8 mouse cellular contexts compared by ENCODE assay signal in the genomic region with DNA sequence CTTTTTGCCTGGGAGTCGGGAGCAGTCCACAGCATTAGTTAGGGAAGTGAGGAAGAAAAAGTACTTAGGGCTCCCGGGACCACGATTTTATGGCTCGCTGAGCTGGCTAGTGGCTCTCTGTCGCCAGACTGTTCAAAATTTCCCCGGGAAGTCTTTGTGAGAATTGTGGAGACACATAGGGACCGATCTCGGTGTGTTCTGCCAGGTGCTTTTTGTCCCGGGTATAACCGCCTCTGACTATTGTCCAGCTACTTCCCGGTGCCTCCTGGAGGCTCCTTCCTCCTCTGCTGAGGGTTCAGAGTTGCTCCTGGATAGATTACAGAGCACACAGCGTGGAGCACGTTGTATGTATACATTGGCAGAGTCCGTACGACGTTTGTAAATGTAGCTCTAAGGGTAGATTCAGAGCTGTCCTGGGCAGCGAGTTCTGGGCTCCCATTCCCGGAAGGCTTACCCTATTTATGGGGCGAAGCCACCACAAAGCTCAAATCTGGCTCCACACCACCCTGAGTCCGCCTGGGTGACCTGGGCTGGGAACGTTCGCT. TPM values are rescaled to one million over a fixed set of nuclear protein-coding genes. Genes with fewer than 3 reads are reported as not detected.
DNase-seq lines count a peak whose midpoint lies in the region; ATAC-seq and TF ChIP-seq lines count a peak whose summit lies in the region.

No protein-coding gene starts in this region.

- H3K4me2 ChIP-seq in hindbrain, embryonic 16.5 days (ENCODE audit: low read length): peak overlapping the region; percentile 84
- peak overlapping the region; percentile 75 for H3K4me2 ChIP-seq in liver, embryonic 11.5 days

- H3K4me3 ChIP-seq in cerebellum, adult 2 months (replicated peaks; ENCODE audit: insufficient read depth, low read depth, low read length): peak overlapping the region; percentile 75
- H3K4me3 ChIP-seq in hindbrain, embryonic 16.5 days (ENCODE audit: low read length): peak overlapping the region; percentile 81
- H3K4me3 ChIP-seq in liver, embryonic 11.5 days (ENCODE audit: low read depth, low read length): peak overlapping the region; percentile 63

- ATAC-seq in hindbrain, embryonic 16.5 days: no peak
- ATAC-seq in liver, embryonic 11.5 days (replicated peaks; ENCODE audit: low FRiP score): no peak

- no peak for TF ChIP-seq POLR2A in cerebellum, adult 2 months (IDR thresholded peaks at IDR 0.05; ENCODE audit: borderline replicate concordance, insufficient read depth, low read length)

- no peak overlapping the region for H3K27ac ChIP-seq in cerebellum, adult 2 months (ENCODE audit: insufficient read depth, low read length)
- H3K27ac ChIP-seq in hindbrain, embryonic 16.5 days (ENCODE audit: low read depth, low read length): peak overlapping the region; percentile 92
- H3K27ac ChIP-seq in liver, embryonic 11.5 days (ENCODE audit: low read depth, low read length): peak overlapping the region; percentile 77; the same call in 1 of the 2 replicates

- no peaks in the 10 kb centered on the region for H3K4me1 ChIP-seq in cerebellum, adult 2 months (ENCODE audit: control insufficient read depth, insufficient read depth, low read length)
- no peaks in the 10 kb centered on the region for H3K4me1 ChIP-seq in hindbrain, embryonic 16.5 days (ENCODE audit: control insufficient read depth, insufficient read depth, low read depth, low read length)
- no peaks in the 10 kb centered on the region for H3K4me1 ChIP-seq in liver, embryonic 11.5 days (replicated peaks; ENCODE audit: control insufficient read depth, insufficient read depth, low read length)

- H3K36me3 ChIP-seq in hindbrain, embryonic 16.5 days (ENCODE audit: control insufficient read depth, insufficient read depth, low read length): no peaks in the 10 kb centered on the region
- no peaks in the 10 kb centered on the region for H3K36me3 ChIP-seq in liver, embryonic 11.5 days (ENCODE audit: control insufficient read depth, insufficient read depth, low read length)

- peak; percentile 12 to 25 for DNase-seq in cerebellum, adult 2 months
- DNase-seq in cerebellum, adult 8-10 months: no peak
- peak; percentile 6 for DNase-seq in adrenal gland, postnatal 14 days
- DNase-seq in forelimb bud, embryonic 11.5 days (ENCODE audit: low read depth, low spot score): peak; percentile 51
- peak; percentile 55 for DNase-seq in liver, embryonic 11.5 days (ENCODE audit: low spot score)
- peak; percentile 70 for DNase-seq in neural tube, embryonic 10.5 days (ENCODE audit: extremely low spot score, low spot score)
- DNase-seq in thymus, postnatal 10 days (ENCODE audit: low spot score in 2 of 2): no peak

- under 1% methylated on average over 22 of the region's 22 CpGs for WGBS in cerebellum, adult 2 months
- WGBS in hindbrain, embryonic 16.5 days: under 1% methylated on average over 22 of the region's 22 CpGs
- 1% methylated on average over 22 of the region's 22 CpGs for WGBS in liver, embryonic 11.5 days

- no peaks in the 10 kb centered on the region for H3K27me3 ChIP-seq in cerebellum, adult 2 months (ENCODE audit: control insufficient read depth, insufficient read depth, low read length)
- H3K27me3 ChIP-seq in hindbrain, embryonic 16.5 days (replicated peaks; ENCODE audit: control insufficient read depth, insufficient read depth, low read length): no peaks in the 10 kb centered on the region
- peaks cover 15% of the 10 kb centered on the region for H3K27me3 ChIP-seq in liver, embryonic 11.5 days (replicated peaks; ENCODE audit: control insufficient read depth, insufficient read depth, low read length)

- H3K9me3 ChIP-seq in hindbrain, embryonic 16.5 days (ENCODE audit: control insufficient read depth, low read length): no peaks in the 10 kb centered on the region
- H3K9me3 ChIP-seq in liver, embryonic 11.5 days (ENCODE audit: control insufficient read depth, low read length): no peaks in the 10 kb centered on the region

- peak overlapping the region; percentile 85 for H3K9ac ChIP-seq in hindbrain, embryonic 16.5 days (ENCODE audit: low read depth, low read length)
- peak overlapping the region; percentile 74 for H3K9ac ChIP-seq in liver, embryonic 11.5 days (ENCODE audit: low read depth, low read length)

- TF ChIP-seq CTCF in cerebellum, adult 2 months (IDR thresholded peaks at IDR 0.05; ENCODE audit: borderline replicate concordance, insufficient read depth, low read depth, low read length): no peak

RNA-seq across cellular contexts. Expression of a gene that starts 0.9 kb away (rescaled TPM):
- polyA plus RNA-seq in cerebellum, adult 2 months (2012; rRNA removed): 17.7 and 19.5 TPM in 2 replicates
- total RNA-seq in adrenal gland, postnatal 14 days (2021): 21.6 and 23.3 TPM in 2 replicates
- polyA plus RNA-seq in hindbrain, embryonic 16.5 days (2015; fragmentation: Nextera tagmentation; extraction: Ambion mirVana): 29.4 and 30.2 TPM in 2 replicates
- polyA plus RNA-seq in liver, embryonic 11.5 days (2014; fragmentation: Nextera tagmentation; extraction: Ambion mirVana): 13.9 and 15.2 TPM in 2 replicates

Comparison
In these comparisons a context has a peak if more than half of its experiments do, and no peak if none do; other contexts are left out.
1. DNase-seq: peak in cerebellum, adult 2 months (2 of 2), adrenal gland, postnatal 14 days (single experiment), forelimb bud, embryonic 11.5 days (single experiment), liver, embryonic 11.5 days (single experiment) and neural tube, embryonic 10.5 days (single experiment); none in cerebellum, adult 8-10 months (single experiment) and thymus, postnatal 10 days (0 of 2).
2. Peak in every context shown above with its lines, with median percentiles within 50 percentile points of each other: H3K4me3 ChIP-seq.